Mouse (Mus musculus) G1E-ER4 (cell line): ENCODE results near the gene Mapk8ip3. TPM values are rescaled to one million over a fixed set of nuclear protein-coding genes. Genes with fewer than 3 reads are reported as not detected.

Experiments
- GATA1 ChIP-seq: IDR thresholded peaks from one replicate; pipeline ENCODE4 v1.8.0; 2012; ENCODE audit warnings: low read length, inconsistent platforms
- polyA plus RNA-seq: library from polyadenylated mRNA; stranded (reverse); fragments of >175 nt; gene quantifications from 2 replicates; pipeline ENCODE4 v1.2.3, GENCODE M21; 2012

Gene Mapk8ip3
- polyA plus RNA-seq, 1 experiment: 24.7 TPM

DNA sequence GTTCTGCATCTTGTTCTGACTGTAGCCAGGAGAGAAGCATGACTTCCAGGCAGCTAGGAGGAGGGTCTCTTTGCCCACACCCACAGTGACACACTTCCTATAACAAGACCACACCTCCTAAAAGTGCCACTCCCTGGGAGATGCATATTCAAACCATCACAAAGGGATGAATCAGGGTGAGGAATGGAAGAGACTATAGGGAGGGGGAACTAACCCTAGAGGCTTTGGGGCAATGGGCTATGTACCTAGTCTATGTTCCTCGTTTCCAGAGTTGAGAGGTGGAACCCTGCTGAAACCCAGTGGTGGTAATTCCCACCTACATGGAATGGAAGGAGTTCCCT lies 62.4 kb downstream of the Mapk8ip3 start:
- no peak for TF ChIP-seq GATA1

GRCm38 (mm10) chr17:24873695-24874404 lies 62.9 kb downstream of the Mapk8ip3 start:
- TF ChIP-seq GATA1: no peak

GRCm38 (mm10) chr17:24867914-24868313 lies 68.9 kb downstream of the Mapk8ip3 start:
- TF ChIP-seq GATA1: no peak

GRCm38 (mm10) chr17:24865776-24866175 lies 71.0 kb downstream of the Mapk8ip3 start, which contains the start of gene Igfals:
Igfals (plus strand) TSS chr17:24865997.
- no peak for TF ChIP-seq GATA1

DNA sequence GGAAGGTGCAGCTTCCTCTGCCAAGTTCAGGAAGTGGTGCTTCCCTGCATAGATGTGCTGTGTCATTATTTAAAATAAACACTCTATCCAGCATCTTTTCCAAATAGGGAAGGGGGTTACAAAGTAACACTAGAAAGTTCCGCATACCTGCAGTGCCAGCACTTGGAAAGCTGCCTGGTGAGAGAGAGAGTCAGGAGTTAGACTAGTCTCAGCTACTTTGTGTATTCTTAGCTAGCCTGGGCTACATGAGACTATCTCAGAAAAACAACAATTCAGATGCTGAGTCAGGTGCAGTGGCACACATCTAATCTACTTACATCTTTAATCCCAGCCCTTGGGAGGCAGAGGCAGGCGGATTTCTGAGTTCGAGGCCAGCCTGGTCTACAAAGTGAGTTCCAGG lies 75.0 kb downstream of the Mapk8ip3 start:
- TF ChIP-seq GATA1: no peak

- no peak for TF ChIP-seq GATA1
These were observed 76.7 kb downstream of the Mapk8ip3 start for GRCm38 (mm10) chr17:24860076-24860475.

DNA sequence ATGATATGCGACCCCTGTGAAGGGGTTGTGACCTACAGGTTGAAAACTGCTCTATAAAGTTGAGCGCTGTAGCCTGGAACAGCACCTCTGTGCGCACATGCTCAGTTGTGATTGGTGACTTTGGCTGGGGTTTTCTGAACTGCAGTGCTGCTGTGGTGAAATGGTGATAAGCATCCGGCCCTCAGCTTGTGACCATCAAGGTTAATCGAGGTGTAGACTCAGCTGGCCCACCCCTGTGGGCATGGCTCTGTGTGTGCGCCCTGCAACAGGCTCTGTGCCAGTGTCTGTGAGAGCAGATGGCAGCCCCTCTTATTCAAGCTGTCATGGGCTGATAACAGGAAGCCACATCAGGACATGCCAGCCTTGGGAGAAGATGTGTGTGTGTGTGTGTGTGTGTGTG lies 77.8 kb downstream of the Mapk8ip3 start:
- peak; percentile 56 for TF ChIP-seq GATA1

- no peak for TF ChIP-seq GATA1
These were observed 78.8 kb downstream of the Mapk8ip3 start for GRCm38 (mm10) chr17:24857831-24858470.

DNA sequence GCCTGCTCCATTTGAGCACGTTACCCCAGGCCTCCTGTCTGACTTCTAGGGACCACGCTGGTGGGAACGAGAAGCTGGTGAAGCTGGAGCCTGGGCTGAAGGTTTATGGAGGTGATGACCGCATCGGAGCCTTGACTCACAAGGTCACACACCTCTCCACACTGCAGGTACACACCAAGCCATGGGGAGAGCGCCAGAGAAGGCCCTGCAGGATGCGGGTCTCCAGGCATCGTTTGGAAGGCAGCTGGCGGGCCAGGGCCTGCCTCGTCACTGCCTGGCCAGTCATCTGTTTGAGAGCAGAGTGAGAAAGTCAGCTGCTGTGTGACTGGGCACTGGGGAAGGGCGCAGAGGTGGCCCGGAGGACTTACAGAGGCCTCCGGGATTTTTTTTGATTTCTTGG lies 80.2 kb downstream of the Mapk8ip3 start:
- no peak for TF ChIP-seq GATA1

- no peak for TF ChIP-seq GATA1
These were observed 80.8 kb downstream of the Mapk8ip3 start for GRCm38 (mm10) chr17:24855838-24856464.

DNA sequence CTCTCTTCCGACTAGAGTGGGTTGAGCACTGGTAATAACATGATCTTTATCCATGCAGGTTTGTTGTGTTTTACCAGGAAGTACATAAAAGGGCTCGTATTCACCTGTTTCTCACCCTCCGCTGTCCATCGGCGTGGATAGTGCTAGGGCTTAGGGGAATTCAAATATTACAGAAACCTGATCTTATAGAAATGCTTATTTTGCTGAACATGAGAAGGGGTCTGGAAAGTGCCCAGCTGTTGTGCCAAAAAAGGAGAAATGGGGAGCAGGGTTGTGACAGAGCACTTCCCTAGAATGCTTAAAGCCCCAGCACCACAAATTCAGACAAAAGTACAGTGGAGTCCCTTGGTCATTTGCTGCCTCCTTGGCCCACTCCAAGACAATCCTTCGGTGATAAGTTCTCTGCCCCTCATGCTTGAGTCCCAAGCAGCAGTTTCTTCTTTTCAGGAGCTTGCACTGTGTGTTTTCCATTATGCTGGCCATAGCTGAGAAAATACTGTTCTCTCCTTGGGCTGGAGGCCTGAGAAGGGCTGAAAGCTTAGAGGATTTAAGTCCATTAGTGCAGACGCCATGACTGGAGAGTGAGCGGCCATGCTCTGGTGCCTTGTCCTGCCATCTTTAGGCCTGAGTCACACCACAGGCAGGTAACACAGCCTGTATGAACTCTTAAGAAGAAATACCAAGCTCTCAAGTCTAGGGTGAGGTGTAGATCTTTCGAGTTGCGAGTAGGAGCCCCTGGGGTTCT lies 85.2 kb downstream of the Mapk8ip3 start:
- TF ChIP-seq GATA1: no peak

DNA sequence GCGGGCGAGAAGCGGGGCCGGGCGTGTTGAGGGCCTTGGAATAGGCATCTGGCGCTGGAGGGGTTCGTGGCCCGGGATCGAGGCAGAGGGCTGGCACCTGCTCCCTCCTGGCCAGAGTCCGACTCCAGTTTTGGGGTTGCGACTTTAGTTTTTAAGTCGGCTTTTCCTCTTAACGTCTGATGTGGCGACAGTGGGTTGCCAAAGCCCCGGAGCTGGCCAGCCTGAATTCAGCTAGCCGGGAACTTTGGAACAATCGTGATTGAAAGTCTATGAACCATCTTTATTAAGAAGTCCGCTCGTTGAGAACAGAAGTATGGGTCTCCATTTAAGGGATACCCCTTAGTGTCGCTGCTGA lies 86.0 kb downstream of the Mapk8ip3 start:
- no peak for TF ChIP-seq GATA1

DNA sequence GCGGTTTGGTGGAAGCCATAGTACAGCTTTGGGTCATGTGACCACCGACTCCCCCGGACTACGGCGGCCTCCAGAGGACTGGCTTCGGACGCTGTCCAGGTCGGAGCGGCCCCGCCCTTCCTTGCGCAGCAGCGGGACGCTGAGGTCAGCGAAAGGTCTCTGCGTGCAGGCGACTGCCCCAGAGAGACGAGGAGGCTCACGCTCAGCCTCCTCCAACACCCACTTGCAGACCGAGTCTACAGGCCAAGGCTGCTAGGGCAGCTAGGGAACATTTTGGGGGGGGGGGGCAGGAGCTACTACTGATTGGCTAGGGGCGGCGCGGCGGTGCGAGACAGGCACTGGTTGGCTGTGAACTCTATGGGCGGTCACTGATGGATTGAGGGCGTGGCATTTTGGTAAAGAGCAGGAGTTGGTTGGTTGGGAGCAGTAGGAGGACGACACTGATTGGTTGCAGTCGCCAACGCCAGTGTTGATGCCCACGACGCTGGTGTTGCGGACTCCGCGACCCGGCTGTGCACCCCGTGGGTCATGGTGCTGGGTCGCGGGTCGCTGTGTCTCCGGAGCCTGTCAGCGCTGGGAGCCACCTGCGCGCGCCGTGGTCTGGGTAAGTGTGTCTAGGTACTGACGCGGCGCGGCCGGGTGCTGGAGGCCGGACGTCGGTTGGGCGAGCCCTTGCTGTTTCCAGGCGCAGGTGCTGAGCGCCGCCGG lies 86.6 kb downstream of the Mapk8ip3 start, which contains the start of gene Fahd1:
Gene Fahd1 (minus strand): TSS at position 300 of the 708 bp plus-strand sequence.
- TF ChIP-seq GATA1: no peak

DNA sequence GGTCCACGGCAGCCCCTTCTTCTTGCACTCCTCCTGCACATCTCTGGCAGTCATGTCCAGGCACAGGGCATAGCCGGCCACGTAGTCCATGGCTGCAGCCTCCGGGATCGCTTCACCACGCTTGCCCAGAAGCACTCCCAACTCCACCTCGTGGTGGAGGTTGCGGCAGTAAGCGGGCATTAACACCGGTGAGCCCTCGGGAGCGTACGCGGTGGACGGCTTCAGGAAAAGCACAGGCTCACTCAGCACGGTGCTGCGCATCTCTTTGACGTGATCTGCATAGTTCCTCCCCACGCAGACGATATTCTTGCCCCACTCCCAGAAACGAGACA lies 87.1 kb downstream of the Mapk8ip3 start:
- no peak for TF ChIP-seq GATA1

- TF ChIP-seq GATA1: no peak
These were observed 88.2 kb downstream of the Mapk8ip3 start for GRCm38 (mm10) chr17:24848600-24849031.
